ENCODE assay signal across 7 mouse cellular contexts in genomic region chr3:145408045-145408444, GRCm38 (mm10).
A peak's percentile ranks its signal among the peaks of the same experiment; 100 is the strongest.
DNase-seq lines count a peak whose midpoint lies in the region; ATAC-seq and TF ChIP-seq lines count a peak whose summit lies in the region.

No protein-coding gene starts in this region.

- H3K4me1 ChIP-seq in kidney, adult 2 months (ENCODE audit: control insufficient read depth, insufficient read depth, low read length): no peaks in the 10 kb centered on the region
- no peaks in the 10 kb centered on the region for H3K4me1 ChIP-seq in kidney, embryonic 14.5 days (ENCODE audit: control insufficient read depth, insufficient read depth, low read length)
- no peaks in the 10 kb centered on the region for H3K4me1 ChIP-seq in ES-E14 (ENCODE audit: control insufficient read depth in 2 of 2, insufficient read depth in 2 of 2, low read length in 2 of 2, poor library complexity in 1 of 2)

- H3K27ac ChIP-seq in kidney, adult 2 months (ENCODE audit: insufficient read depth, low read depth, low read length): no peak overlapping the region
- no peak overlapping the region for H3K27ac ChIP-seq in kidney, embryonic 14.5 days (ENCODE audit: low read depth, low read length)
- H3K27ac ChIP-seq in ES-E14 (ENCODE audit: insufficient read depth, low read depth, low read length, poor library complexity, severe bottlenecking): no peak overlapping the region

- WGBS in kidney, adult 2 months: 71% methylated on average over 3 of the region's 3 CpGs
- WGBS in kidney, embryonic 14.5 days: 61% methylated on average over 3 of the region's 3 CpGs

- ATAC-seq in kidney, embryonic 14.5 days (ENCODE audit: low FRiP score, low TSS enrichment): no peak
- ATAC-seq in megakaryocyte, adult 5-6 weeks (ENCODE audit: poor library complexity, severe bottlenecking): peak; percentile 60; the same call in 1 of the 2 replicates

- no peak overlapping the region for H3K4me2 ChIP-seq in kidney, embryonic 14.5 days (replicated peaks; ENCODE audit: low read depth, low read length)

- H3K9me3 ChIP-seq in kidney, embryonic 14.5 days (ENCODE audit: control insufficient read depth, low read length): no peaks in the 10 kb centered on the region
- H3K9me3 ChIP-seq in ES-E14 (ENCODE audit: control insufficient read depth, insufficient read depth, low read depth, low read length): no peaks in the 10 kb centered on the region

- no peak overlapping the region for H3K9ac ChIP-seq in kidney, embryonic 14.5 days (ENCODE audit: low read depth, low read length)
- no peak overlapping the region for H3K9ac ChIP-seq in ES-E14 (ENCODE audit: insufficient read depth, low read depth, low read length, poor library complexity, severe bottlenecking)

- DNase-seq in kidney, adult 2 months: peak; percentile 24
- DNase-seq in ES-E14 (ENCODE audit: low read depth, low spot score): peak; percentile 47
- DNase-seq in brain, adult 2 months (ENCODE audit: low read depth, low spot score): peak; percentile 8
- no peak for DNase-seq in urinary bladder, postnatal 10 days (ENCODE audit: low spot score)
- DNase-seq in urinary bladder, adult 18-20 months (ENCODE audit: low spot score in 2 of 2): no peak

- TF ChIP-seq CTCF in kidney, adult 2 months (conservative IDR thresholded peaks at IDR 0.05; ENCODE audit: insufficient read depth, insufficient read length, low read depth, low read length): peak; percentile 54; the same call in 1 of the 2 replicates

- H3K27me3 ChIP-seq in kidney, adult 2 months (replicated peaks; ENCODE audit: control insufficient read depth, insufficient read depth, low read length): no peaks in the 10 kb centered on the region
- H3K27me3 ChIP-seq in kidney, embryonic 14.5 days (ENCODE audit: control insufficient read depth, insufficient read depth, low read length): no peaks in the 10 kb centered on the region; the same call in 1 of the 2 replicates

- H3K36me3 ChIP-seq in kidney, adult 2 months (ENCODE audit: control insufficient read depth, insufficient read depth, low read length): no peaks in the 10 kb centered on the region
- no peaks in the 10 kb centered on the region for H3K36me3 ChIP-seq in kidney, embryonic 14.5 days (ENCODE audit: control insufficient read depth, insufficient read depth, low read length)
- H3K36me3 ChIP-seq in ES-E14 (ENCODE audit: control insufficient read depth, insufficient read depth, low read length, poor library complexity, severe bottlenecking): no peaks in the 10 kb centered on the region

- TF ChIP-seq POLR2A in kidney, adult 2 months (IDR thresholded peaks at IDR 0.05; ENCODE audit: low read depth, low read length): no peak

- no peak overlapping the region for H3K4me3 ChIP-seq in kidney, adult 2 months (ENCODE audit: insufficient read depth, low read depth, low read length)
- no peak overlapping the region for H3K4me3 ChIP-seq in kidney, embryonic 14.5 days (ENCODE audit: low read length)
- no peak overlapping the region for H3K4me3 ChIP-seq in ES-E14 (ENCODE audit: insufficient read depth in 1 of 2, low read depth in 1 of 2, low read length in 2 of 2, poor library complexity in 1 of 2, severe bottlenecking in 1 of 2)

- in situ Hi-C loops in ES-E14 (cut with MboI; ENCODE audit: low sequenced_read_pairs in 2 of 2, unreplicated experiment in 2 of 2): loop anchor here (25.0 kb wide), 2 partner anchors 504 to 779 kb away; partner anchors contain the start of gene Bcl10 (in 1 of the 2)

TF ChIP-seq in ES-E14, 5 proteins besides CTCF, POLR2A, EP300 and RAD21:
- TF ChIP-seq ZC3H11A (IDR thresholded peaks at IDR 0.05; ENCODE audit: borderline replicate concordance, low read depth, low read length) (peak; percentile 84), HCFC1 (IDR thresholded peaks at IDR 0.05; ENCODE audit: borderline replicate concordance, insufficient read depth, low read length) (no peak)

Comparison
In these comparisons a context has a peak if more than half of its experiments do, and no peak if none do; other contexts are left out.
1. DNase-seq: peak in kidney, adult 2 months (single experiment), ES-E14 (single experiment) and brain, adult 2 months (single experiment); none in urinary bladder, postnatal 10 days (single experiment) and urinary bladder, adult 18-20 months (0 of 2).